ENCODE assay signal across 9 mouse cellular contexts in the genomic region with DNA sequence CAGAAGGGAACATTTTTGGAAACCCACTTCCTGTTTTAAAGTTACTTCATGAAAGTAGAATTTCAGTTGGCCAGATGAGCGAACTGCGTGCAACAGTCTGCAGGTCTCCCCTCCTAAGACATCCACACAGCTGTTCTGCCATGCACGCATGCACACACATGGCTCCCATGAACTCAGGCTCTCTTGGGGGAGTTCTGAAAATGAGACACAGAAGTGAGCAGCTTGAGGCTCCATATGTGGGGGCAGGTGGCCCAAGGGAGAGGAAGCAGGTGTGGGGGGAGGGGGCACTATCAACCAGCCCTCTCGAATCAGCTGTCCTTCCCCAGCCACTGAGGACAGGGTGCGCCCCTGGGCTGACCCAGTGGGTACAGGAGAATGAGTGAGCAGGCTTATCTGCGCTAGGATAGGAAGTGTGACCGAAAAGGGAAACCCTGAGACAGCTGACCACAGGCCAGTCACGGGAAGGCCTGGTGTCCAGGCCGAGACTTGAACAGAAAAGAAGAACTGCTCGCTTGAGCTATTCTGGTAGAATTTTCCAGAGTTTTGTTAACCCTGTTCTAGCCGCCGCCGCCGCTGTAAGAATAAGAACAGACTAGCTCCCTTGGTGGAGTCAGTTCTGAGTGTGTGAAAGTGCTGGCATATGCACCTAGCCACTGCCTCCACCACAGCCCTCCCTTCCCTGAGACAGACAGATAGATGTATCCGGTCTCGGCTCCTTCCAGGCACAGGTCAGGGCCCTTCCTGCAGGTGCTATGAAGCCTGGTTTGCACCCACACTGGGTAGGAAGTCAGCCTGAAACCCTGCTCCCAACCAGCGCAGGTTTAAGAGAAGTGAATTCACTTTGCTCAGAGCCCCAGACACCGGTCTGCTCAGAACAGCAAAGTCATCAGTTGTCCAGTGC. TPM values are rescaled to one million over a fixed set of nuclear protein-coding genes. Genes with fewer than 3 reads are reported as not detected.
A peak's percentile ranks its signal among the peaks of the same experiment; 100 is the strongest.
DNase-seq lines count a peak whose midpoint lies in the region; ATAC-seq and TF ChIP-seq lines count a peak whose summit lies in the region.
"Had no signal": no experiment of that assay in that cellular context is flagged by ENCODE, and none has a peak within 500 bp of the region (broad histone marks: within the 10 kb centered on the region; RNA-seq: fewer than 3 reads in every experiment).

No protein-coding gene starts in this region.

- no peaks in the 10 kb centered on the region; the same call in 1 of the 2 replicates for H3K4me1 ChIP-seq in liver, adult 2 months (ENCODE audit: control insufficient read depth, insufficient read depth, low read length)
- H3K4me1 ChIP-seq: midbrain, embryonic 12.5 days had no signal

- no peaks in the 10 kb centered on the region for H3K27me3 ChIP-seq in liver, adult 2 months (ENCODE audit: control insufficient read depth, insufficient read depth, low read length)
- H3K27me3 ChIP-seq: midbrain, embryonic 12.5 days had no signal

- TF ChIP-seq CTCF in liver, adult 2 months (IDR thresholded peaks at IDR 0.05; ENCODE audit: low read depth, low read length), result no peak

- no peak overlapping the region; the same call in 1 of the 2 replicates for H3K9ac ChIP-seq in liver, adult 2 months (ENCODE audit: low read depth, low read length)
- H3K9ac ChIP-seq: midbrain, embryonic 12.5 days had no signal

- no peak for TF ChIP-seq POLR2A in liver, adult 2 months (IDR thresholded peaks at IDR 0.05; ENCODE audit: extremely low read depth, insufficient read depth, low read length)

- H3K36me3 ChIP-seq in liver, adult 2 months (ENCODE audit: control insufficient read depth, insufficient read depth, low read length), result no peaks in the 10 kb centered on the region
- H3K36me3 ChIP-seq: midbrain, embryonic 12.5 days had no signal

- WGBS in liver, adult 2 months, result 69% methylated on average over 18 of the region's 18 CpGs

- ATAC-seq in frontal cortex, adult (ENCODE audit: low TSS enrichment), result no peak; the same call in 1 of the 2 replicates

- H3K79me2 ChIP-seq in liver, adult 2 months (ENCODE audit: control insufficient read depth, insufficient read depth, low read length), result no peaks in the 10 kb centered on the region

- no peak overlapping the region for H3K4me3 ChIP-seq in liver, adult 2 months (ENCODE audit: insufficient read depth, low read depth, low read length)
- H3K4me3 ChIP-seq: midbrain, embryonic 12.5 days had no signal

- DNase-seq in spleen, adult 18-20 months, result peak; percentile 64 to 65
- DNase-seq in spleen, adult 12 weeks (ENCODE audit: low spot score), result no peak
- DNase-seq in heart, adult 18-20 months, result peak; percentile 44 to 74
- DNase-seq in liver, adult 2 months (ENCODE audit: extremely low read depth, low read depth, low spot score), result peak; percentile 31
- peak; percentile 50 for DNase-seq in skeletal muscle tissue, adult 2 months (ENCODE audit: low read depth, low spot score)
- no peak for DNase-seq in cerebellum, adult 9-10 months
- DNase-seq in urinary bladder, adult 18-20 months (ENCODE audit: low spot score in 2 of 2), result no peak

- peak overlapping the region; percentile 61 for H3K27ac ChIP-seq in liver, adult 2 months (replicated peaks; ENCODE audit: insufficient read depth, low read depth, low read length)
- H3K27ac ChIP-seq: midbrain, embryonic 12.5 days had no signal

RNA-seq across cellular contexts. Expression of gene Rgs10, which starts 26.2 kb away (rescaled TPM):
- total RNA-seq in heart, adult 18-20 months (2021), result 10 to 100 TPM; 10.8 to 13.4 TPM
- 2.6 and 3.4 TPM in 2 replicates for total RNA-seq in liver, adult 2 months (2014; rRNA removed)
- 0.81 and 1.5 TPM in 2 replicates for polyA plus RNA-seq in liver, adult 2 months (2012; rRNA removed)

Comparison
In these comparisons a context has a peak if more than half of its experiments do, and no peak if none do; other contexts are left out.
1. DNase-seq: peak in spleen, adult 18-20 months (2 of 2), heart, adult 18-20 months (2 of 2), liver, adult 2 months (single experiment) and skeletal muscle tissue, adult 2 months (single experiment); none in spleen, adult 12 weeks (single experiment), cerebellum, adult 9-10 months (single experiment) and urinary bladder, adult 18-20 months (0 of 2).